Mouse (Mus musculus) limb, embryonic 11.5 days (tissue): ENCODE results near the gene Pak4. TPM values are rescaled to one million over a fixed set of nuclear protein-coding genes. Genes with fewer than 3 reads are reported as not detected.
"Not testable (repeated sequence)": the region's sequence is repeated elsewhere in the genome, so short reads cannot be mapped to it uniquely, and the experiment has no call there.

Source experiments
- ATAC-seq: fragments of 200-750 bp; cut with Nextera tagmentation; 2 replicates; pipeline ENCODE4 v1.8.0; 2017; ENCODE audit warnings: low read depth; ENCODE audit not compliant: insufficient number of reproducible peaks, low FRiP score, low TSS enrichment
- DNase-seq: peaks from one replicate; pipeline ENCODE4 v3.0.0-alpha.2; 2015; ENCODE audit warnings: low spot score
- H3K27ac ChIP-seq: fragments of 300-500 bp; sonication (generic); replicated peaks from 2 replicates; pipeline ENCODE4 v1.5.1; 2014; ENCODE audit warnings: low read depth, mild to moderate bottlenecking, low read length
- H3K27me3 ChIP-seq: fragments of 300-500 bp; sonication (generic); 2 replicates; pipeline ENCODE4 v1.6.1; 2014; ENCODE audit warnings: mild to moderate bottlenecking, low read length, mixed read lengths; ENCODE audit not compliant: control insufficient read depth, insufficient read depth
- H3K36me3 ChIP-seq: fragments of 300-500 bp; sonication (generic); 2 replicates; pipeline ENCODE4 v1.6.1; 2014; ENCODE audit warnings: mild to moderate bottlenecking, low read length, moderate library complexity, mixed read lengths; ENCODE audit not compliant: control insufficient read depth, insufficient read depth
- H3K4me1 ChIP-seq: fragments of 300-500 bp; sonication (generic); 2 replicates; pipeline ENCODE4 v1.6.1; 2014; ENCODE audit warnings: low read length, mixed read lengths; ENCODE audit not compliant: control insufficient read depth, insufficient read depth
- H3K4me2 ChIP-seq: fragments of 300-500 bp; sonication (generic); 2 replicates; pipeline ENCODE4 v1.6.1; 2014; ENCODE audit warnings: low read depth, mild to moderate bottlenecking, moderate library complexity; ENCODE audit not compliant: severe bottlenecking
- H3K4me3 ChIP-seq: fragments of 300-500 bp; sonication (generic); 2 replicates; pipeline ENCODE4 v1.5.1; 2014; ENCODE audit warnings: low read depth, low read length
- H3K9ac ChIP-seq: fragments of 300-500 bp; sonication (generic); 2 replicates; pipeline ENCODE4 v1.6.1; 2014; ENCODE audit warnings: mild to moderate bottlenecking, low read length
- H3K9me3 ChIP-seq: fragments of 300-500 bp; sonication (generic); 2 replicates; pipeline ENCODE4 v1.6.1; 2016; ENCODE audit warnings: low read length; ENCODE audit not compliant: control insufficient read depth
- WGBS: fragments of 180-500 bp; shearing (Covaris S2); extraction: QIAGEN DNeasy Blood & Tissue Kit; methylation state at CpG from one replicate; pipeline ENCODE4 v1.1.7; 2014; 5-methylcytosine and 5-hydroxymethylcytosine counted together
- polyA plus RNA-seq: library from polyadenylated mRNA; unstranded; fragments of >200 nt; fragmentation: Nextera tagmentation; extraction: Ambion mirVana; gene quantifications from 2 replicates; pipeline ENCODE4 v1.2.1, GENCODE M21; 2014

Gene Pak4
- polyA plus RNA-seq, 1 experiment from 2014 or later = 37.4 TPM

DNA sequence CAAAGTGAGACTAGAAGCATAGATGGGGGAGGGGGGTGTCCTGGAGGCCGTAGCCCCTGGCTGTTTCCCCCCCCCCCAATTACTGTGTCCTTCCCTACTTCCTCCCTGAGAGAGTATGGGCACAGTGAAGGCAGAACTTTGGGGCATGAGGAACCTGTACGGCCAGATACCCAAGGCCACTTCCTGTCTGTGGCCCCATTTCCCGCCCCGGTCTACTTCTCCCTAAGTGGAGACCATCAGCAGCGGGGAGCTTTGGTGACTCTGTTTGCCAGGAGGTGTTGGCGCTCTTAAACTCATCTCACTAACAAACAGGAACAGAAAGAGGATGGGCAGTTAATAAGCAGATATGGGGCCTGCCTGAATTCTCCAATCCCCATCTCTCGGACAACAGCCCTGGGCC, 50.4 kb downstream of the Pak4 start:
- ATAC-seq (no peak), DNase-seq (no peak)
- Histone ChIP-seq H3K4me2 (no peak overlapping the region), H3K36me3 (no peaks in the 10 kb centered on the region), H3K27me3 (peaks cover 39% of the 10 kb centered on the region), H3K9me3 (no peaks in the 10 kb centered on the region; the same call in 1 of the 2 replicates), H3K4me1 (peaks cover 4% of the 10 kb centered on the region; the same call in 1 of the 2 replicates), H3K27ac (no peak overlapping the region), H3K4me3 (no peak overlapping the region), H3K9ac (no peak overlapping the region)
- 70% methylated on average over 7 of the region's 7 CpGs for WGBS

DNA sequence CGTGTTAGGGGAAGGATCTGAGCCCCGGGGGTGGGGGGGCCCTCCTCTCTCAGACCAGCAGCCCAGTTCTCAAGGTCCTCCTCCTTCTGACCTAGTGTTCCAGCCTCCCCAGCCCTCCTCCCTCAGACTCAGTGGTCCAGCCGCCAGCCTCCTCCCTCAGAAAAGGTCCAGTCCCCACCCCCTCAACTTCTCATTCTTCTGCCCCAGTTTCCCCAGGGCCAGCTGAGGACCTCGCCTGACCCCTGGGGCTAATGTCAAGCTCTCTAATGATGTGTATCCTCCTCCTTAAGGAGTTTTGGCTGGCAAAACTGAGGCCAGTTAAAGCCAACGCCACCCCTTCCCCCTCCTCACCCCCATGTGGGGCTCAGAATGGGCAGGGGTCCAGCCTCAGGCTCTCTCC, 50.8 kb downstream of the Pak4 start, which contains the start of gene Nccrp1:
Gene Nccrp1, minus strand, starts transcription at position 101 of the 400 bp plus-strand sequence.
- 7% methylated on average over 5 of the region's 5 CpGs for WGBS
- peaks cover 39% of the 10 kb centered on the region for H3K27me3 ChIP-seq
- H3K4me2 ChIP-seq = peak within 1 kb of the TSS; percentile 35
- no peak within 1 kb of the TSS for H3K9ac ChIP-seq
- H3K27ac ChIP-seq = no peak within 1 kb of the TSS
- H3K9me3 ChIP-seq = no peaks in the 10 kb centered on the region
- no peaks in the 10 kb centered on the region for H3K36me3 ChIP-seq
- no peak for DNase-seq
- 0 out of 2 replicates have a peak, but pooled peaks have one; percentile 41 for ATAC-seq
- H3K4me1 ChIP-seq = peaks cover 4% of the 10 kb centered on the region; the same call in 1 of the 2 replicates
- peak within 1 kb of the TSS; percentile 20 for H3K4me3 ChIP-seq

DNA sequence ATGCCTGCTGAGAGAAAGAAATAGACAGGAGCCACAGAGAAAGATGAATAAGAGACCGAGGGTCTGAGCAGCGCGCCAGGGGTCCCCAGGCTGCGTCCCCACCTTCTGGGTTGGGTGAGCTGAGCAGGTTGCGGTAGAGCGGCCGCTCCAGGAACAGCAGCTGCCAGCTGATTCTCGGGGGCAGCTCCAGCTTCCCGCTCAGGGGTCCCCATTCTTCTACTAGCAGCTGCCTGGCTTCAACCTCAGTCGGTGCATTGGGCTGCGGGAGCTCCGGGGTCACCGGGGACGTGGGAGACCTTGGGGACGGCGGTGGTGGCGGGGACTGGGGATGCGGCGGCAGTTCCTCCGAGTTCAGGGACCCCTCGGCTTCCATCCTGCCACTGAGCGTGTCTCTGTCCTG, 51.3 kb downstream of the Pak4 start:
- no peaks in the 10 kb centered on the region for H3K9me3 ChIP-seq
- H3K27me3 ChIP-seq = peaks cover 39% of the 10 kb centered on the region
- no peak for ATAC-seq
- H3K36me3 ChIP-seq = no peaks in the 10 kb centered on the region
- H3K27ac ChIP-seq = no peak overlapping the region
- H3K4me1 ChIP-seq = peaks cover 4% of the 10 kb centered on the region; the same call in 1 of the 2 replicates
- no peak for DNase-seq
- peak overlapping the region; percentile 20 for H3K4me3 ChIP-seq
- WGBS = 1% methylated on average over 22 of the region's 22 CpGs
- H3K9ac ChIP-seq = no peak overlapping the region
- peak overlapping the region; percentile 35 for H3K4me2 ChIP-seq

- H3K4me1 ChIP-seq = peaks cover 4% of the 10 kb centered on the region; the same call in 1 of the 2 replicates
- H3K9me3 ChIP-seq = no peaks in the 10 kb centered on the region
- DNase-seq (no peak), ATAC-seq (no peak)
- H3K27ac ChIP-seq = no peak overlapping the region
- H3K4me3 ChIP-seq = no peak overlapping the region
- no peaks in the 10 kb centered on the region for H3K36me3 ChIP-seq
- 44% methylated on average over 7 of the region's 7 CpGs for WGBS
- peaks cover 39% of the 10 kb centered on the region for H3K27me3 ChIP-seq
- no peak overlapping the region for H3K9ac ChIP-seq
- H3K4me2 ChIP-seq = no peak overlapping the region
Measured at GRCm38 (mm10) chr7:28545891-28546210, 52.1 kb downstream of the Pak4 start.

DNA sequence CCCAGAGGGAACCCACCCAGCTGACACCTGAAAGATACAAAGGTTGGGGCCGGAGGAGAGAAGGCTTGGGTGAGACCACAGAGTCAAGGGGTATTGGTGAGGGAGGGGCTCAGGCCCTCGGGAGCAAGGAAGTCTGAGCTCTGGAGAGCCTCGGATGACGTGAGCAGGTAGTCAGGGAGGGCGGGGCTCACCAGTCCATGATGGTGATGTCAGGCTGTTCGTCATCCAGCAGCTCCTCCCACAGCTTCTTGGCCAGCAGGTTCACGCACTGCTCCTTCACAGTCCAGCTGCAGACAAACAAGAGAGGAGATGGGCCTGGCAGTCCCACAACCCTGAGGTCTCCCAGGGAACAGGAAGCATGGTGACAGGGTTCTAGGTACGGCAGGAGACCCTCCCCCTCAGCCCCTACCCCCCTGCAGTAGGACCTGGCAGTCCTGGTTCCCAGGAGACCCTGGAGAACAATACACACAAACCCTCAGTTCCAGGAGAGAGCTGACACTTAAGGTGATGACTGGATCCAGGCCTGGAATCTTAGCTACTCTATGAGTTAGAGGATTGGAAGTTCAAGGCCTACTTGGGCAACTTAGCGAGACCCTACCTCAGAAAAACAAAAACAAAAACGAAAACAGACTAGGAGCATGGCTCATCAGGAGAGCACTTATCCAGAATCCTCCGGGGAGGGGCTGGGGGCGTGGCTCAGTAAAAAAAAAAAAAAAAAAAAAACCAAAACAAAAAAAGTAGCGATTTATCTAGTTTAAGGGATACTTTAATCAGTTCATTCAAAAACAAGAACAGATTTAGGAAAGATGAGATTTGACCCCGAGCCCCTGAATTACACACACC, 52.7 kb downstream of the Pak4 start:
- peak; percentile 44 for DNase-seq
- Histone ChIP-seq H3K4me3 (no peak overlapping the region), H3K9ac (no peak overlapping the region), H3K4me1 (peaks cover 4% of the 10 kb centered on the region; the same call in 1 of the 2 replicates), H3K27ac (no peak overlapping the region), H3K4me2 (no peak overlapping the region), H3K36me3 (no peaks in the 10 kb centered on the region), H3K27me3 (peaks cover 39% of the 10 kb centered on the region), H3K9me3 (no peaks in the 10 kb centered on the region)
- no peak for ATAC-seq
- 23% methylated on average over 14 of the region's 14 CpGs for WGBS

GRCm38 (mm10) chr7:28544051-28544601, 53.9 kb downstream of the Pak4 start:
- peaks cover 39% of the 10 kb centered on the region for H3K27me3 ChIP-seq
- peak; percentile 47 for DNase-seq
- H3K9me3 ChIP-seq = no peaks in the 10 kb centered on the region
- peak overlapping the region; percentile 42 for H3K4me2 ChIP-seq
- no peak overlapping the region for H3K27ac ChIP-seq
- H3K4me3 ChIP-seq = peak overlapping the region; percentile 19
- no peak for ATAC-seq
- H3K36me3 ChIP-seq = no peaks in the 10 kb centered on the region
- H3K9ac ChIP-seq = no peak overlapping the region
- H3K4me1 ChIP-seq = peaks cover 4% of the 10 kb centered on the region; the same call in 1 of the 2 replicates
- 5% methylated on average over 24 of the region's 27 CpGs for WGBS

DNA sequence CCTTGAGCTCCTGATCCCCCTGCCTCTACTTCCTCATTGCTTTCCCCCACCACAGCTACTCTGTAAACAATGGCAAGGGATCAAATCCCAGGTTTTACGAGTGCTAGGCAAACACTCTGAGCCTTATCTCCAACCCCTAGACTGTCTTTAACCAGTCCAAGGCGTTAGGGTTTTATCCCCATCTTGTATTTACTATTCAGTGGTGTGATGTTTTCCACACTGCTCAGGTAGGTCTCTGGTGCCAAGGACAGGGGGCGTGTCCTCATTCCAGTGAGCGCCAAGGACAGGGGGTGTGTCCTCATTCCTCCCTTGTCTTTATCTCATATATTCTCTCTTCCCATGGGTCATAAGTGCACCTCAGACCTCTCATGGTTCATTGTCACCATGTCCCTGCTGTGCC, 57.5 kb downstream of the Pak4 start, which contains the start of gene Sycn:
Gene Sycn, plus strand, starts transcription at position 360 of the 400 bp plus-strand sequence.
- H3K9ac ChIP-seq = no peak within 1 kb of the TSS
- no peak within 1 kb of the TSS for H3K4me3 ChIP-seq
- no peaks in the 10 kb centered on the region for H3K9me3 ChIP-seq
- ATAC-seq (no peak), DNase-seq (no peak)
- H3K27me3 ChIP-seq = peaks cover 17% of the 10 kb centered on the region
- H3K27ac ChIP-seq = no peak within 1 kb of the TSS
- no peaks in the 10 kb centered on the region for H3K4me1 ChIP-seq
- 73% methylated on average over 4 of the region's 4 CpGs for WGBS
- no peaks in the 10 kb centered on the region for H3K36me3 ChIP-seq
- H3K4me2 ChIP-seq = no peak within 1 kb of the TSS

DNA sequence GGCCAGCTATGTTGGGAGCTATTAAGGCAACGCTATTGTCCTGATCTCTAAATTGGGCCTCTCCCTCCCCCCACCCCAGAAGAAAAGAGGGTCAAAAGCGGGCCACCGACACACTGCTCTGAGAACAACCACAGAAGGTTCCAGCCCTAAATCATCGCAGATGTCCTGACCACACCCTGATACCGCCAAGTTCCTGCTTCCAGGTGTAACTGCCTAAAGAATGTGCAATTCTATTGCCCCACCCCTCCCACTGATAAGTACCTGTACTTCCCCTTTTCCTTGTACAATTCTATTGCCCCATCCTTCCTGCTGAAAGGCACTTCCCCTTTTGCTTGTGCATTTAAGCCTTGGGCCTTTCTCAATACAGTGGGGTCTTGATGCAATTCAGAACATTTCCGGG, 59.1 kb downstream of the Pak4 start:
- not testable (repeated sequence) for DNase-seq, H3K4me1 ChIP-seq, H3K4me2 ChIP-seq, H3K27me3 ChIP-seq, H3K9me3 ChIP-seq, H3K36me3 ChIP-seq, ATAC-seq, H3K4me3 ChIP-seq, H3K27ac ChIP-seq, H3K9ac ChIP-seq
- 88% methylated on average over 6 of the region's 6 CpGs for WGBS
